Mouse (Mus musculus) liver, embryonic 13.5 days (tissue): ENCODE measurements around the gene Tekt5. TPM values are rescaled to one million over a fixed set of nuclear protein-coding genes. Genes with fewer than 3 reads are reported as not detected.

Experiments used
- ATAC-seq: fragments of 200-750 bp; cut with Nextera tagmentation; 2 replicates; pipeline ENCODE4 v1.8.0; 2017; ENCODE audit warnings: low read depth, mild to moderate bottlenecking, moderate number of reproducible peaks, moderate library complexity
- DNase-seq: peaks from one replicate; pipeline ENCODE4 v3.0.0; 2022
- H3K27ac ChIP-seq: fragments of 300-500 bp; sonication (generic); 2 replicates; pipeline ENCODE4 v1.5.1; 2015; ENCODE audit warnings: moderate library complexity, mild to moderate bottlenecking, inconsistent platforms
- H3K27me3 ChIP-seq: fragments of 300-500 bp; sonication (generic); 2 replicates; pipeline ENCODE4 v1.6.1; 2015; ENCODE audit warnings: mild to moderate bottlenecking, inconsistent platforms
- H3K36me3 ChIP-seq: fragments of 300-500 bp; sonication (generic); 2 replicates; pipeline ENCODE4 v1.6.1; 2015; ENCODE audit warnings: mild to moderate bottlenecking, inconsistent platforms
- H3K4me1 ChIP-seq: fragments of 300-500 bp; sonication (generic); replicated peaks from 2 replicates; pipeline ENCODE4 v1.6.1; 2015; ENCODE audit warnings: inconsistent platforms
- H3K4me2 ChIP-seq: fragments of 300-500 bp; sonication (generic); 2 replicates; pipeline ENCODE4 v1.6.1; 2015; ENCODE audit warnings: inconsistent platforms, mild to moderate bottlenecking, moderate library complexity
- H3K4me3 ChIP-seq: fragments of 300-500 bp; sonication (generic); replicated peaks from 2 replicates; pipeline ENCODE4 v1.5.1; 2015; ENCODE audit warnings: mild to moderate bottlenecking, inconsistent platforms
- H3K9ac ChIP-seq: fragments of 300-500 bp; sonication (generic); 2 replicates; pipeline ENCODE4 v1.6.1; 2015; ENCODE audit warnings: mild to moderate bottlenecking, inconsistent platforms
- H3K9me3 ChIP-seq: fragments of 300-500 bp; sonication (generic); replicated peaks from 2 replicates; pipeline ENCODE4 v1.6.1; 2016; ENCODE audit warnings: inconsistent platforms
- WGBS: fragments of 180-500 bp; shearing (Covaris S2); methylation state at CpG from one replicate; pipeline ENCODE4 v1.1.7; 2015; ENCODE audit not compliant: insufficient replicate concordance; 5-methylcytosine and 5-hydroxymethylcytosine counted together
- polyA plus RNA-seq: library from polyadenylated mRNA; unstranded; fragments of >200 nt; fragmentation: Nextera tagmentation; extraction: Ambion mirVana; gene quantifications from 2 replicates; pipeline ENCODE4 v1.2.1, GENCODE M21; 2015

The Tekt5 gene
- polyA plus RNA-seq, result 0.08 and 0.15 TPM in 2 replicates

GRCm38 (mm10) chr16:10394699-10395540 lies at the start of gene Tekt5:
Gene Tekt5 (minus strand): TSS chr16:10395490.
- Histone ChIP-seq H3K4me2 (peak within 1 kb of the TSS; percentile 46), H3K36me3 (no peaks in the 10 kb centered on the region), H3K4me3 (no peak within 1 kb of the TSS), H3K9ac (no peak within 1 kb of the TSS), H3K27me3 (peaks cover 16% of the 10 kb centered on the region), H3K4me1 (0 out of 2 replicates have a peak, but pooled peaks cover 4% of the 10 kb centered on the region), H3K27ac (no peak within 1 kb of the TSS), H3K9me3 (no peaks in the 10 kb centered on the region)
- ATAC-seq (peak; percentile 36; the same call in 1 of the 2 replicates), DNase-seq (no peak)
- WGBS, result 14% methylated on average over 37 of the region's 37 CpGs

GRCm38 (mm10) chr16:10443723-10444122 lies 48.4 kb upstream of the Tekt5 start:
- no peak overlapping the region for H3K9ac ChIP-seq
- no peak overlapping the region for H3K27ac ChIP-seq
- H3K4me3 ChIP-seq, result no peak overlapping the region
- peaks cover 9% of the 10 kb centered on the region for H3K4me1 ChIP-seq
- no peaks in the 10 kb centered on the region for H3K9me3 ChIP-seq
- no peaks in the 10 kb centered on the region for H3K27me3 ChIP-seq
- no peak overlapping the region for H3K4me2 ChIP-seq
- DNase-seq (no peak), ATAC-seq (no peak)
- no peaks in the 10 kb centered on the region for H3K36me3 ChIP-seq

GRCm38 (mm10) chr16:10441761-10442160 lies 46.5 kb upstream of the Tekt5 start:
- H3K9ac ChIP-seq, result no peak overlapping the region
- H3K9me3 ChIP-seq, result no peaks in the 10 kb centered on the region
- H3K4me3 ChIP-seq, result no peak overlapping the region
- no peaks in the 10 kb centered on the region for H3K27me3 ChIP-seq
- 72% methylated on average over 4 of the region's 4 CpGs for WGBS
- ATAC-seq, result no peak
- no peaks in the 10 kb centered on the region for H3K36me3 ChIP-seq
- no peaks in the 10 kb centered on the region for H3K4me1 ChIP-seq
- no peak overlapping the region for H3K4me2 ChIP-seq
- DNase-seq, result no peak
- no peak overlapping the region for H3K27ac ChIP-seq

- H3K9ac ChIP-seq, result no peak overlapping the region
- no peak overlapping the region for H3K4me2 ChIP-seq
- ATAC-seq, result no peak
- no peak overlapping the region for H3K4me3 ChIP-seq
- H3K27ac ChIP-seq, result no peak overlapping the region
- DNase-seq, result no peak
- 55% methylated on average over 6 of the region's 6 CpGs for WGBS
- no peaks in the 10 kb centered on the region for H3K27me3 ChIP-seq
- no peaks in the 10 kb centered on the region for H3K36me3 ChIP-seq
- H3K9me3 ChIP-seq, result no peaks in the 10 kb centered on the region
- no peaks in the 10 kb centered on the region for H3K4me1 ChIP-seq
Measured at GRCm38 (mm10) chr16:10441328-10441727, 46.0 kb upstream of the Tekt5 start.

- no peak for DNase-seq
- no peaks in the 10 kb centered on the region for H3K4me1 ChIP-seq
- H3K4me2 ChIP-seq, result no peak overlapping the region
- H3K36me3 ChIP-seq, result no peaks in the 10 kb centered on the region
- H3K9ac ChIP-seq, result no peak overlapping the region
- no peak overlapping the region for H3K4me3 ChIP-seq
- 61% methylated on average over 5 of the region's 5 CpGs for WGBS
- H3K27me3 ChIP-seq, result no peaks in the 10 kb centered on the region
- no peak for ATAC-seq
- H3K27ac ChIP-seq, result no peak overlapping the region
- H3K9me3 ChIP-seq, result no peaks in the 10 kb centered on the region
Measured at GRCm38 (mm10) chr16:10438055-10438454, 42.8 kb upstream of the Tekt5 start.

GRCm38 (mm10) chr16:10436166-10436565 lies 40.9 kb upstream of the Tekt5 start:
- ATAC-seq (no peak), DNase-seq (no peak)
- Histone ChIP-seq H3K27ac (no peak overlapping the region), H3K36me3 (no peaks in the 10 kb centered on the region), H3K27me3 (no peaks in the 10 kb centered on the region), H3K4me3 (no peak overlapping the region), H3K4me2 (no peak overlapping the region), H3K9me3 (no peaks in the 10 kb centered on the region), H3K9ac (no peak overlapping the region), H3K4me1 (no peaks in the 10 kb centered on the region)
- 73% methylated on average over 6 of the region's 6 CpGs for WGBS

- H3K4me1 ChIP-seq, result no peaks in the 10 kb centered on the region
- WGBS, result 63% methylated on average over 5 of the region's 5 CpGs
- no peak overlapping the region for H3K4me3 ChIP-seq
- no peak overlapping the region for H3K4me2 ChIP-seq
- no peaks in the 10 kb centered on the region for H3K9me3 ChIP-seq
- H3K36me3 ChIP-seq, result no peaks in the 10 kb centered on the region
- no peak overlapping the region for H3K27ac ChIP-seq
- DNase-seq, result no peak
- no peaks in the 10 kb centered on the region for H3K27me3 ChIP-seq
- ATAC-seq, result no peak
- no peak overlapping the region for H3K9ac ChIP-seq
Measured at GRCm38 (mm10) chr16:10433344-10433743, 38.1 kb upstream of the Tekt5 start.

GRCm38 (mm10) chr16:10432387-10432786 lies 37.1 kb upstream of the Tekt5 start:
- no peaks in the 10 kb centered on the region for H3K36me3 ChIP-seq
- 63% methylated on average over 4 of the region's 4 CpGs for WGBS
- no peak overlapping the region for H3K27ac ChIP-seq
- DNase-seq (no peak), ATAC-seq (no peak)
- H3K4me3 ChIP-seq, result no peak overlapping the region
- H3K4me1 ChIP-seq, result no peaks in the 10 kb centered on the region
- H3K9me3 ChIP-seq, result no peaks in the 10 kb centered on the region
- H3K27me3 ChIP-seq, result no peaks in the 10 kb centered on the region
- no peak overlapping the region for H3K9ac ChIP-seq
- H3K4me2 ChIP-seq, result no peak overlapping the region

GRCm38 (mm10) chr16:10431911-10432310 lies 36.6 kb upstream of the Tekt5 start:
- no peak overlapping the region for H3K4me3 ChIP-seq
- H3K36me3 ChIP-seq, result peaks cover under 1% of the 10 kb centered on the region; the same call in 1 of the 2 replicates
- no peaks in the 10 kb centered on the region for H3K4me1 ChIP-seq
- 38% methylated on average over 1 of the region's 1 CpGs for WGBS
- ATAC-seq (no peak), DNase-seq (no peak)
- no peaks in the 10 kb centered on the region for H3K27me3 ChIP-seq
- H3K4me2 ChIP-seq, result no peak overlapping the region
- no peak overlapping the region for H3K27ac ChIP-seq
- no peak overlapping the region for H3K9ac ChIP-seq
- no peaks in the 10 kb centered on the region for H3K9me3 ChIP-seq

- no peak for DNase-seq
- H3K4me1 ChIP-seq, result no peaks in the 10 kb centered on the region
- 86% methylated on average over 9 of the region's 9 CpGs for WGBS
- H3K36me3 ChIP-seq, result peaks cover 99% of the 10 kb centered on the region
- H3K27me3 ChIP-seq, result no peaks in the 10 kb centered on the region
- H3K4me3 ChIP-seq, result no peak overlapping the region
- no peak overlapping the region for H3K27ac ChIP-seq
- ATAC-seq, result no peak
- H3K4me2 ChIP-seq, result no peak overlapping the region
- no peak overlapping the region for H3K9ac ChIP-seq
- no peaks in the 10 kb centered on the region for H3K9me3 ChIP-seq
Measured at GRCm38 (mm10) chr16:10420447-10421054, 25.3 kb upstream of the Tekt5 start.

GRCm38 (mm10) chr16:10417723-10418259 lies 22.5 kb upstream of the Tekt5 start:
- Histone ChIP-seq H3K27me3 (no peaks in the 10 kb centered on the region), H3K9ac (no peak overlapping the region), H3K27ac (no peak overlapping the region), H3K4me2 (no peak overlapping the region), H3K36me3 (peaks cover 97% of the 10 kb centered on the region), H3K4me3 (no peak overlapping the region), H3K4me1 (peaks cover 4% of the 10 kb centered on the region), H3K9me3 (no peaks in the 10 kb centered on the region)
- no peak for DNase-seq
- no peak for ATAC-seq
- WGBS, result 92% methylated on average over 9 of the region's 9 CpGs
